Mouse (Mus musculus) frontal cortex, adult (tissue): ENCODE results near the gene Cd3d.
A peak's percentile ranks its signal among the peaks of the same experiment; 100 is the strongest.
"Not testable (repeated sequence)": the region's sequence is repeated elsewhere in the genome, so short reads cannot be mapped to it uniquely, and the experiment has no call there.

Source experiments
- ATAC-seq: cut with Nextera tagmentation; 2 replicates; pipeline ENCODE4 v1.9.2; 2017; ENCODE audit warnings: mild to moderate bottlenecking, moderate library complexity, mixed read lengths; ENCODE audit not compliant: low TSS enrichment

Gene Cd3d

DNA sequence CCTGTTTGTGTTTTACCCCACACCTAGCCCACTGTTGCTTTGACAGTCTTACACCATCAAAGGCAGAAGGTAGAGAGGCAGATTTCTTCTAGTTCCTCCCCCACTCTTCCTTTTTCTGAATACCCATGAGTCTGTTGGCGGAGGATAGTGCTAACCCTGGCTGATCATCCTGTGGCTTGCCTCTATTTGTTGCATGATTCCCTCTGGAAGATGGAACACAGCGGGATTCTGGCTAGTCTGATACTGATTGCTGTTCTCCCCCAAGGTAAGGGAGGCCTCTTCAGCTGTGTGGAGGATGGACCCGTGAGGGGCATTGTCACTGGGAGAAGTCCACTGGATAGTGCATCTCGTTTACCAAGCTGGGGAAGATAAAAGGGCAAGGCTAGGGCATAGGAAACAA is at the start of gene Cd3d:
Cd3d (plus strand) TSS at position 111 of the 400 bp plus-strand sequence.
- ATAC-seq: no peak

DNA sequence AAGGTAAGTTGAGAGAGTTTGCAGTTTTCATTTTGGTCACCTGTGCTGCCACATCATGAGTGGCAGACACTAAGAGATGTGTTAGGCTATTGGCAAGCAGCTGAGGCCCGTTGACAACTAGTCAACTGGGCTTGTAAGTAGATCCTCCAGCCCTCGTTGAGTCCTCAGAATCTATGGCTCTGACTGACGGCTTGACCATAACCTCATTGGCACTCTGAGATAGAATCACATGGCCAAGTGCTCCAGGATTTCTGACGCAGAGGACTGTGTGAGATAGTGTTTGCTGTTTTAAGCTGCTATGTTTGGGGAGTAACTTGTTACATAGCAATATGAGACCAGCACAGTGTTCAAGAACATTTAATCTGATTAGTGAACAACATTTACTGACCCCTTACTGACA is 39.8 kb upstream of the Cd3d start:
- no peak for ATAC-seq

DNA sequence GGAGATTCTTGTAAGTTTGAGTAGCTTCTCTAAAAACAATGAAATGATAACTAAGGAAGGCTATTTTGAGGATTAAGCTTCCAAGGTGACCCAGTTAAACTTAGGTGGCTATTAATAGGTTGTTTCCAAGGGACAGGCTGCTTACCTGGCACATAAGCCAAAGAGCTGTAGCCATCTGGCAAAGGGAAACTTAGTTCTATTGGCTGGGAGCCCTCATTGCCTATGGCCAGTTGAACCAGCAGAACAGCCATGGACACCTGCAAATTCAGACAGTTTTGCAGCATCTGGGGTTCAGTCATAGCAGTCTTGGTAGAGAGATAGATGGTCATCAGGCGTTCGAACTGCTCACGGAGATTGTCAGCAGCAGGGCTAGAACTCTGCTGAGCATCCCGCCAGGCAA is 39.2 kb upstream of the Cd3d start:
- ATAC-seq: no peak

DNA sequence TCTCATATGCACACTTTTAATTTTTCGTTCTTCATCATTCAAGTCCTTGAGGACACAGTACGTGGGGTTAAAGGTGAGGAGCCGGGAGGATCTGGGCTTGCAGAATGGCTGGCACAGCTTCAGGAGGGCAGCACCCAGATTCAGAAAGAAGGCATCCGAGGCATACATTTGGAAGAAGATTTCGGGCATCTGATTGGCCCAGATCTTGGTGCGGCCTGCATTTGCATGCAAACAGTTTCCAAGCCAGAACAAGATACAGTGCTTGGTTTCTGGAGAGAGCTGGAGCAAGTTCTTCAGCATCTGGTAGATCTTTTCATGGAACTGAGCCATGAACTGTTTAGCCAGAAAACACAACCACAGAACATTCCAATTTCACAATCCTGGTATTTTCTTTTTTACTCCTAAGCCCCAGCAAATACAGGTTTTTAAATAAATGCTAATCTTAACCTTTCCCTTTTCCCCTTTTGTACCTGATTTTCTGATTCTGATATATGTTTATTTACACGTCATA is 35.3 kb upstream of the Cd3d start:
- ATAC-seq: no peak

DNA sequence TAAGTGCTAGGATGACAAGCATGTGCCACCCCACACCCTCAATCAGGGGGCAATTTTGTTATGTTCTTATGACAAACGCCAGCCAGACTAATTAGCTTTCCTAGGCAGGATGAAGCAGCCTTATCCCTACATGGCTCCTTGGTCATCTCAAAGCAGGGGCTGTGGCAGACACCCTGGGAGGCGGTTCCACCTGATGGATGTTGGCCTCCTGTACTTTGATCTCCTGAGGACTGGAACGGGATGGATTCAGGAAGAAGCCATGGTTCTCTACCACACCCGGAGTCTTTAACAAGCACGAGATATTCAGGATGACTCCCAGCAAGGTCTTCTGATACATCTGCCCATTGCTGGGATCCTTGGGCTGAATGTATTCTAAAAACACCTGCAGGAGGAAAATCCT is 33.8 kb upstream of the Cd3d start:
- no peak for ATAC-seq

DNA sequence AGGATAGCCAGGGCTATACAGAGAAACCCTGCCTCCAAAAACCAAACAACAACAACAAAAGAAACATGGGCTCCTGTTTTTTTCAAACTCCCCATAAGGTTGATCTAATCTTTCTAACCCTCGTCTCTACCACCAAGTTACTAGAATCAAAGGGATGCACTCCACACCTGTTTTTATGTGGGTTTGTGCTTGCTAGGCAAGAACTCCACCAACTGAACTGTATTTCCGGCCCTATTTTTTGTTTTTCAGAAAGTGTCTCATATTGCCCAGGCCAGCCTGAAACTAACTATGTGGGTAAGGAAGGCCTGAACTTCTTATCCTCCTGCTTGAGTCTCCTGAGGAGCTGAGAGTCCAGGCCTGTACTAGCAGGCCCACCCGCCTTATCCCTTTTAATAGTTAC is 27.2 kb upstream of the Cd3d start:
- no peak for ATAC-seq

DNA sequence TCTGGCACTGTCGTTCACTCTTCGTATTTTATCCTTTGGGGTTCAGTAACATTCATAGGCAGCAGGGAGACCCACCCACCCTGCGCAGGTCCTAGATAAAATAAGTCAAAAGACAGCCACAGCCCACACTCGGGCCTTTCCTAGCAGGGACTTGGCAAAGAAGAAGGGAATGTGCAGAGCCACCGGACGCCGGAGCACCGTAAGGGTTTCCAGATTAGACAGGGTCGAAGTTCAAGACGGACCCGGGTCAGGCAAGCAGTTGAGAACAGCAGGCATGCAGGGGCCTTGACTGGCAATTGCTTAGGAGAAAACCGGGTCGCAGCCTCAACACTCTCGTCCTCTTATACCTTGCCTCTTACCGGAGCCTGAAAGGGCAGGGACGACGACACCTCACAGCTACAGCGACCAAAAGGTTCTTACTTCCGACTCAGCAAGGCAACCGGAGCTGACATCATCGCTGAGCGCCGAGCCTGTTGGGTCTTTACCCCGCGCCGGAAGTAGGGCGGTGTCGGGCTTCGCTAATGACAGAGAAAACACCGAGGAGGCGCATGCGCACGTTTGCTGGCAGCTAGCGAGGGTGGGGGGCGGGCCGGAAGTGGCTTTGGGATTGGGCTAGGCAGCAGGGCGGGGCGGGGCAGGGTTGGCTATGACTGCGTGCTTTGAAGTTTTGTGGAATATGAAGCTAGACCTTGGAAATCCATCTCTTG is 16.3 kb upstream of the Cd3d start, which contains the start of gene Ube4a:
Ube4a (minus strand) TSS at position 475 of the 707 bp plus-strand sequence.
- ATAC-seq: peak; percentile 97

DNA sequence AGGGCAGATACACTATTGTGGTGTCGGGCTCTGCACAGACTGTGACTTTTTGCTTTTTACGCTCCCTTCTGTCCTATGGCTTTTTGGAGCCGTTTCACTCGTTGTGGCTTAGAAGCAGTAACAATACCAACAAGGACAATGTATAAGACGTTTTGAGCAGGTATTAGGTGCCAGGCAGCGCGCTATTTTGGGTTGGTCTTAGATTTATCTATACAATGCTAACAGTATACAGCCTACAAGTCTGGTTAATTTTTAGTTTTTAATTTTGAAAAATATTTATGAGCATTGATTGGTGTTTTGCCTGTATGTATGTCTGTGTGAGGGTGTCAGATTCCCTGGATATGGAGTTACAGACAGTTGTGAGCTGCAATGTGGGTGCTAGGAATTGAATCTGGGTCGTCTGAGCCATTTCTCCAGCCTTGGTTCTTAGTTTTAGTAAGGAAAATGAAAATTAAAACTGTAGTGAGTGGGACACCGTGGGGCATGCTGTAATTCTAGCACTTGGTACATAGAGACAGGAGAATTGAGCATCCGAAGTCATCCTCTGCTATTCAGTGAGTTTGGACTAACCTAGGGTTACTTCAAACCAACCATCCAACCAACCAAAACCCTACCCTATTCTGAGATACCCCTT is 15.6 kb upstream of the Cd3d start:
- no peak for ATAC-seq

DNA sequence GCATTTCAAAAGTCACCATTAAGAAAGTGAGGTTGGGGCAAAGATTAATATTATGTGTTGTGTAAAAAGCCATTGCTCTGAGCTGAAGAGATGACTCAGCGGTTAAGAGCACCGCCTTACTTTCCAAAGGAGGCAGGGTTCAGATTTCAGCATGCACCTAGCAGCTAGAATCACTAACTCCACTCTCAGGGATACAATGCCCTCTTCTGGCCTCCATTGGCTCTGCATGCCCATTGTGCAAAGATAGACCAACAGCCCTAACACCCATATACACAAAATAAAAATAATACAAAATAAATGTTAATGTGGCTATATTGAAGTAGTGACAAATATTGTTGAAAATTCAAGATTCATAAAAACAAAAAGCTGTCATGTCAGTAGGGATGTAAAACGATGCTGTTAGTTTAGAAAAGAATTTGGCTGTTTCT is 14.8 kb upstream of the Cd3d start:
- ATAC-seq: 0 out of 2 replicates have a peak, but pooled peaks have one; percentile 32

DNA sequence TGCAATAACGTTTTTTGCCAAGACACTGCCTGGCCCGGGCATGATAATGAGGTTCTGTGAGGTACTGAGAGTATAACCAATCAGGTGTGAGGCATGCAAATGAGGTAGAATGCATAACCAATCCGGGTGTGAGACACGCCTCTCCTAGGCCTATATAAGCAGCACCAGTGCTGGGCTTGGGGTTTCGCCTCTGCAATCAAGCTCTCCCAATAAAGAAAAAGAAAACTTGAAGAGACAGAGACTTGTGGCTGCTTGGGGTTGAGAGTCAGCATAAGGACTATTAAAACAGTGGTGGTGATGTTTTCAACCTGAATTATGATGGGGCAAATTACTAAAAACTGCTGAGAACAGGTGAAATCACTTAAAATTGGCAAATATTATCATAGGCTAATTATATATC is 13.8 kb upstream of the Cd3d start:
- ATAC-seq: not testable (repeated sequence)

DNA sequence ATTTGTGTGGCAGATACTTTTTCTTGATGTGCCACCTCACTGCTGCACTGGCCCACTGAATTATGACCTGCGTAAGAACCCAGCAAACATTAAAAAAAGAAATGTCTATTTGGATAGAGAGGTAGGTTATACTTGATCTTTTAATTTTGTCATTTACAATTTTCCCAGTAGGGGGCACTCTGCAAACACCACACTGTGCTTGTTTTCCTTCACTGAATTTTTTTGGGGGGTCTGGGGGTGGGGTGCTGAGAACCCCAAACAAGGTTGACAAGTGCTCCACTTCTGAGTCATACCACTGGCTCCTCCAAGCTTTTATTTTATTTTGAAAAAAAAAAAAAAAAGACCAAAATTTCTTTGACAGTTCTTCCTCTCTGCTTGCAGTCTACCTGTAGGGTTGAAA is 12.1 kb upstream of the Cd3d start:
- ATAC-seq: no peak

DNA sequence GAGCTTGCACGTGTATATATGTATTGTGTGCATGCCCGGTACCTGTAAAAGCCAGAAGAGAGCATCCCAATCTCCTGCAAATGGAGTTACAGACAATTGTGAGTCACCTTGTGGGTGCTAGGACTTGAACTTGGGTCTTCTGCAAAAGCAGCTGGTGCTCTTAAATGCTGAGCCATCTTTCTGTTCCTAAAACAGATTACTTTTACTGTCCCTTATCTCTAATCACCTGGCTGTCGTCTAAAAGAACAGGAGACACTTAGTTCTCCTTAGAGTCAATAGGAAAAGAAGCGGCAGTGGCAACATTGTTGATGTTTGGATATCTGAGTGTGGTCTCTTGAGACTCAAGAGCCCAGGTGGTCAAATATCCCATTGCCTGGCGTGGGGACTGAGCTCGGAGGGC is 3.8 kb upstream of the Cd3d start:
- no peak for ATAC-seq

DNA sequence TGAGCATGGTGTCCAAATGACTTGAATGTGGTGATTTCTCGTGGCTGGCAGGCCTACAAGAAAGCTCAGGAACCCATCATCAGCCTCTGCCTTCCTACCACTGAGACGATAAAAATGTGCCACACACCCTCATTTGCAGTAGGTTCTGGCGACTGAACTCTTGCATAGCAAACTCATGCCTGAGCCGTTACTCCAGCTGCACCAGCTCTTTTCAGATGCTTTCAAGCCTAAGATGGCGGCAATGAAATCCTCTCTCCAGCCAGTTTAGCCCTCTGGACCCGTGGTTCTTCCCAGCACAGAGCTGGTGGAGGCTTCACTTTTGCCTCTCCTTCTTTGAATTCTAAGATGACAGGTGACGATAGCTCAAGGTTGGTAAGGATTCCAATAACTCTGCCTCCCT is 1.8 kb upstream of the Cd3d start:
- no peak for ATAC-seq

DNA sequence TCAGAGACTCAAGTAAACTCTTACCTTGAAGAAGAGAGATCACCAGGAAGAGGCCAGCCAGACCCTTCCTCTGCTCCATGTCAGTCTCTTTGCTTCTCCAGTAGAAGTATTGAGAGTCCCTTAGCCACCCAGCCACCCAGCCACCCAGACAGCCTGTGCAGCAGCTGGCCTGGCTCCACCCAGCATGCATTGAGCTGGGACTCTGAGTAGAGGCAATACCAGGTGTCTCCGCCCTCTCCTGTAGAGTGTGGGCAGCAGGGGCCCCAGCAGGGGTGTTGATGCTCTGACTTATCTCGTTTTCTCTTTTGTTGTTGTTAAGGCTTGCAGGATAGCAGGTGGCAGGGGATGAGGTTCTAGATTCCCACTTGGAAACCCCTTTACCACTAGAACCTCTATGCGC is 1.3 kb upstream of the Cd3d start, which contains the start of gene Cd3g:
Cd3g (minus strand) TSS at position 190 of the 400 bp plus-strand sequence.
- ATAC-seq: no peak

DNA sequence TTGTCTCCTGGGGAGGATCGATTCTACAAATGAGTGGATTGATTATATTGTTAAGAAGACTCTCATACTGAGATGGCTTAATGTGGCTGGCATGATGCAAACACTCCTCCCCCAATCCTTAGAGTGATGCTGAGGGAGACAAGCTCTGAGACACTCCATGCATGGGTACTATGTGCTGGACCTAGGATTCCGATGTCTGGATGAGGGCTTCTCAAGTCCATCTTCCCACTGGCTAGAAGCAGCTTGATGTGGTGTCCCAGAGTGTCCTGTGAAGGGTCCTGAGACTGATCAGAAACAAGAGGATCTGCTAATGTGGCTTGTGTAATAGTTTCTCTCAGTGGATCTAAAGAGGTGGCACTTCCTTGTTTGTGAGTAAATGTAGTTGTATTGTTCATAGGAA is 482 bp upstream of the Cd3d start:
- no peak for ATAC-seq

DNA sequence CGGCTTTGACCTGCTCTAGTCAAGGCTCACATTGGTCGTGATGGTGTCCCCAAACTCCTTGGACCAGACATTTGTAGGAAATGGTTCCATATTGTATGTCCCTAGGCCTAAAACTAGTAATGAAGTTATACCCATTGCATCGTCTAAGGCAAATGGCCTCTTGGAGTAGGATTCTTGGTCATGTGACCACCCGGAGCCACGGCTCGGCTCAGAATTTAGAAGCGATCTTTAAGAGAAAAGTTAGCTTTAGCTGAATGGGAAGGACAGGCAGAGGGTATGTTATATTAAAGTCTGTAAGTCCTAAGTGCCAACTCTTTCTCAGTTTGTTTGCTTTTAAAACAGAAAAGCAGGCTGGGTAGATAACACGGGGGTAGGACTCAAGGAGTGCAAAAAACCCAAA is 495 bp downstream of the Cd3d start:
- no peak for ATAC-seq

DNA sequence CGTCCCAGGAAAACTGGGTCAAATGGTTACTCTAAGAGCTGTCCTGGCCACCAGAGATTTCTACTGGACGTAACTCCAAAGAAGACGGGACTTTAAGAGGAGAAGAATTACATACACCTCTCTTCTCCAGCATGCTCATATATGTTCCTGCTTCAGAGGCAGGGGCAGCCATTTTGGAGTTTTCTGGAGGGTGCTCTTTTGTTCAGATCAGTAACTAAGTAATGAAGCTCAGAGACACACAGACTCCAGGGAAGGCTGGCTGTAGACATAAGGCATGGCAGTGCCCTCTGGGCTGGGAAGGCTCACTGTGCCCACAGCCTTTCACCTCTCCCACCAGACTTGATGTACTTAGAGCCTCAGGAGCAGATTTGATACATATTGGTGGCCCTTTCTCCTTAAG is 945 bp downstream of the Cd3d start:
- ATAC-seq: no peak

DNA sequence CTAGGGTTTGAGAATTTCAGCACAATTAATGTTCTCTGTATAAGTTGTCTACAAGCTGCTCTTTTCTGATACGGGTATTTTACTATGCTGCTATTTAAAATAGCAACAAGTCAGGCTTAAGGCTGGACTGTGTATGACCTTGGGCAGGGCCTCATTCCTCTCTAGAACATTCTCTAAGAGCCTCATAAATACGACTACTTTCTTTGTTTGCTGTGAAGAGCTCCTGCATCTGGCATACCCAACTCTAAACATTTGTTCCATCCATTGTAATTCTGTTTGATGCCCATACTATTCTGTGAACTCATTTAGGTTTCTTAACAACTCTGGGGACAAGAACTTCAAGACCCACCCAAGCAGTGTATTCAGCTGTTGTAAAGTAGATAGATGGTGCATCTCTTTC is 1.4 kb downstream of the Cd3d start:
- no peak for ATAC-seq

DNA sequence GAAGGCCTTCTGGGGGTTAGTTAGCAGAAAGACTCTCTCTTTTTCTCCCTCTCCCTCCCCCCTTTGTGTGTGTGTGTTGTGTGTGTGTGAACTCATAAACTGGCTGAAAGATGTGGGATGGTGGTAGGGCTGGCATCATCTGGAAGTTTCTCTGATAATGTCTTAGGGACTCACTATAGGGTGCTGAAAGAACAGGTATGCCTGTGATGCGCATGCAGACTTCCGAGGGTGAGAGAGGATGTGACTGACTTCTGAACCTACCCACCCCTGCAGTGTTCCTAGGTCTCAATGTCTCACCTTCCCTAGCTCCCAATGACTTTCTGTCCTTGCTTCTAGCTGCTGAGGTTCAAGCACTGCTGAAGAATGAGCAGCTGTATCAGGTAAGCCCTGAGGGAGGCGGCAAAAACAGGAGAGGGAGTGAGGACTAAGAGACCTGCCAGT is 4.2 kb downstream of the Cd3d start:
- no peak for ATAC-seq

DNA sequence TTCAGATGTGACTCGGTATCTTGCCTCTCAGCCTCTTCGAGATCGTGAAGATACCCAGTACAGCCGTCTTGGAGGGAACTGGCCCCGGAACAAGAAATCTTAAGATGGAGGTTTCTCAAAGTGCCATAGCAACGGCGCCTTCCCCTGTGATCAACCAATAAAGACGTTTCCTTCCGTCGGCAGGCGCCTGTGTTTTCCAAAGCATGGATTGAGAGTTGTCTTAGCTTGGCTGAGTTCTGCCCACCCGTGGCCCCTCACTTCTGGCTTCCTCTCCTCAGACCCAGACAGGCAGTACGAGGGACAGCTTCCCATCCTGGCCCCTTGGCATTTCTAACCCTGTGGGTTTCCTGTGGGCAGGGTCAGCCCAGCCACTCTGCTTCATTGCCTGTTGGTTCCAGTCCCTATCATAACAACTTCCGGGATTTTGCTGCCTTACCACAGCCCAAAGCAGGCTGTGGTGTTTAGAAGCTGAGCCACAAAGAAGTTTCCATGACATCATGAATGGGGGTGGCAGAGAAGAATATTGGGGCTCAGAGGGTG is 4.7 kb downstream of the Cd3d start:
- ATAC-seq: no peak

DNA sequence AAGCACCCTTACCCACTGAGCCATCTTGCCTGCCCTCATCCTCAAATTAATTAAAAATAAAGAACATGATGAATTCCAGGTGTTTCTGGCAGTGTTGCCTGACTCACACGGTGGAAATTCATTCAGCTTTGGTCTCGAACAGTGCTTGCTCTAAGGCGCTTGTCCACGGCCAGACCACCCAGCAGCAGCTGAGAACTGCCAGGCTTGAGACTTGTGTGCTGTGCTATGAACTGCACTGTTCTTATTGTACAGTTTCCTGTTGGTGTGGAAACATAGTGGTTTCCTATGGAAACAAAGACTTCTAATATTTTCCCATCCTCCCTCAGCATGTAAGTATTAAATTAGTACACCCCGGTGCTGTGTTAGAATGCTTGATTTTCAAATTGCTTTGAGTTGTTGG is 5.4 kb downstream of the Cd3d start:
- ATAC-seq: no peak

DNA sequence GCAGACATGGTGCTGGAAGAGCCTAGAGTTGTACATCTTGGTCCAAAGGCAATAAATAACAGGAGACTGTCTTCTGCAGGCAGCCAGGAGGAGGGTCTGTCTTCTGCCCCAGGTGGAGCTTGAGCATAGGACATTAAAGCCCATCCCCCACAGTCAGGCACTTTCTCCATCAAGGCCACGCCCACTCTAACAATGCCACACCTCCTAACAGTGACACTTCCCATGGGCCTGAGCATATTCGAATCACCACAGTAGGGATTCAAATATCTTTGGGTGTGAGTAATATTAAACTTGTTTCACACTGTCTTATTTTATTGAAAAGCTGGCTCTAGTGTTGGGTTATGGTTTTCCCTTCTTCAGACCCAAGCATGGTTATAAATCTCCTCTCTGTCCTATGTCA is 10.2 kb downstream of the Cd3d start:
- no peak for ATAC-seq

DNA sequence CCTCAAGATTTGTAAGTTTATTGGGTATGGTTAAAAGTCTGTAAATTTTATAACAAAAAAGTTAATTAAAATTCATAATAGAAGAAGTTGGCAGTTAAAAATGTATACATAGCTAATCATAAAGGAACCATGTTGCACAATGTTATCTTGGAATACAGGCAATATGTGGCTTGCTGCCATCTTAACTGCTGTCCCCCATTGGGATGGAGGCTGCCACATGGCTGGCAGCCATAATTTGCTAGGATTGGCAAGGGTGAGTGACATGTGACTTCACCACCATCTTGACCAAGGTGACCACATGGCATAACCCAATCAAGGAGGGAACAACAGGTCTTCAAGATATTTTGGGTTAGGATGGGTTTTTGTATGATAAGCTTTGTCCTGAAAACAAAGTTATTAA is 10.7 kb downstream of the Cd3d start:
- no peak for ATAC-seq
